Mouse (Mus musculus): Measurements from ENCODE around the gene Bmp8a. TPM values are rescaled to one million over a fixed set of nuclear protein-coding genes. Genes with fewer than 3 reads are reported as not detected.
"Not testable (repeated sequence)": the region's sequence is repeated elsewhere in the genome, so short reads cannot be mapped to it uniquely, and the experiment has no call there.

Bmp8a gene
- polyA plus RNA-seq, 1 experiment, result 0.21 TPM

DNA sequence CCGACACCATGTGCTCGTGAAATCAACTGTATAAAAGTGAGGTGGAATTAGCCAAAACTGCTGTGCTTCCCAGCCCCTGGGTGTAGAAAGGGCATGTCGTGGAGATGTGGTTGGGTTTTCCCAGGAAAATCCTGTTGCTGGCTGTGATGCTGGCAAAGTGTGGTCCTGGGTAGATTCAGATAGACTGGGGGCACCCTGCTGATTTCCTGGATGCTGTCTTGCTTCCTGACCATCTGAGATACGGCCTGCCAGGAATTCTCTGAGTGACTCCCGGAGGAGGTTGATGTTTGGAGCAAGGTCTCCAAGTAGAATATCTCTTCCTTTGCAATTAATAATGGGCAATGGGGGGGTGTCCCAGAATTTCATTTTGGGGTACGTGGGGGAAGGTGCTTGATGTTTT, 14.1 kb downstream of the Bmp8a start:
- Histone ChIP-seq H3K4me1 (ENCODE audit: control insufficient read depth, insufficient read depth, low read length) (peaks cover 4% of the 10 kb centered on the region; the same call in 1 of the 2 replicates), H3K27ac (ENCODE audit: insufficient read depth, low read length) (no peak overlapping the region), H3K4me3 (replicated peaks; ENCODE audit: insufficient read depth, low read depth, low read length) (no peak overlapping the region), H3K27me3 (ENCODE audit: control insufficient read depth, insufficient read depth, low read length) (no peaks in the 10 kb centered on the region)
- TF ChIP-seq CTCF (IDR thresholded peaks at IDR 0.05; ENCODE audit: borderline replicate concordance, insufficient read depth, low read depth, low read length), result no peak
- no peak for TF ChIP-seq POLR2A (IDR thresholded peaks at IDR 0.05; ENCODE audit: borderline replicate concordance, insufficient read depth, low read length)
- peak; percentile 40 to 68 for DNase-seq
- WGBS, result 19% methylated on average over 6 of the region's 6 CpGs

DNA sequence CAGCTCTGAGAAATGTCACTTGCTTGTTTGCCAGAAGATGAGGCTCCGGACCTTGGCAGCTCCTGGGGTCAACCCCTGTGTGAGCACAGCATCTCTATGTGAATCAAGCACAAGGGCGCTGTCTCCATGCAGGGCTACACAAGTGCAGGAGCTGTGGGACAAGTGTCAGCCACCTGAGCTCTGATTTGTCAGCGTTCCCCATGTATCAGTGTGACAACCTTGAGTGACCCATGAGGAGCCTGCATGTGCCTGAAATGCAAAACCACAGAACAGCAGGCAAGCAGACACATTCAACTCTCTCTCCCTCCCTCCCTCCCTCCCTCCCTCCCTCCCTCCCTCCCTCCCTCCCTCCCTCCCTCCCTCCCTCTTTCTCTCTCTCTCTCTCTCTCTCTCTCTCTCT, 15.4 kb downstream of the Bmp8a start:
- TF ChIP-seq POLR2A (IDR thresholded peaks at IDR 0.05; ENCODE audit: borderline replicate concordance, insufficient read depth, low read length), result no peak
- no peak for TF ChIP-seq CTCF (IDR thresholded peaks at IDR 0.05; ENCODE audit: borderline replicate concordance, insufficient read depth, low read depth, low read length)
- no peaks in the 10 kb centered on the region for H3K27me3 ChIP-seq (ENCODE audit: control insufficient read depth, insufficient read depth, low read length)
- H3K4me3 ChIP-seq (replicated peaks; ENCODE audit: insufficient read depth, low read depth, low read length), result no peak overlapping the region
- no peak for DNase-seq
- peaks cover 4% of the 10 kb centered on the region; the same call in 1 of the 2 replicates for H3K4me1 ChIP-seq (ENCODE audit: control insufficient read depth, insufficient read depth, low read length)
- WGBS, result 64% methylated on average over 3 of the region's 3 CpGs
- no peak overlapping the region for H3K27ac ChIP-seq (ENCODE audit: insufficient read depth, low read length)

DNA sequence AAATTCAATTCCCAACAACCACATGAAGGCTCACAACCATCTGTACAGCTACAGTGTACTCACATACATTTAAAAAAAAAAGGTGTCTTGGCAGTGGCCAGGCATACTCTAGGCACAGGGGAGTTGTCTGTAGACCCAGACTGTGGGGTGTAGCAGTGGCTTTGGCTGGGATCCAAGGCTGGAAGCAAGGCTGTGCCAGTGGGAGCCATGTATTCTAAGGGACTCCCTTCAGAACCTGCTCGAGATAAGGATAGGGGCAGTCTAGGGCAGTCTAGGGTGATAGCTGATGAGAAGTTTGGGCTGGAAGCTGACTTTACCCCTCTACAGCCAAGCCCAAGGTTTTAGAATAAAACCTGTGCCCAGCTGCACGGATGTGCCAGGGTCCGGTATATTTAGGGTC, 17.0 kb downstream of the Bmp8a start:
- H3K27me3 ChIP-seq (ENCODE audit: control insufficient read depth, insufficient read depth, low read length), result no peaks in the 10 kb centered on the region
- 62% methylated on average over 3 of the region's 3 CpGs for WGBS
- TF ChIP-seq POLR2A (IDR thresholded peaks at IDR 0.05; ENCODE audit: borderline replicate concordance, insufficient read depth, low read length) (no peak), CTCF (IDR thresholded peaks at IDR 0.05; ENCODE audit: borderline replicate concordance, insufficient read depth, low read depth, low read length) (no peak)
- H3K4me1 ChIP-seq (ENCODE audit: control insufficient read depth, insufficient read depth, low read length), result peaks cover 4% of the 10 kb centered on the region; the same call in 1 of the 2 replicates
- no peak overlapping the region for H3K27ac ChIP-seq (ENCODE audit: insufficient read depth, low read length)
- DNase-seq, result no peak
- no peak overlapping the region for H3K4me3 ChIP-seq (replicated peaks; ENCODE audit: insufficient read depth, low read depth, low read length)

DNA sequence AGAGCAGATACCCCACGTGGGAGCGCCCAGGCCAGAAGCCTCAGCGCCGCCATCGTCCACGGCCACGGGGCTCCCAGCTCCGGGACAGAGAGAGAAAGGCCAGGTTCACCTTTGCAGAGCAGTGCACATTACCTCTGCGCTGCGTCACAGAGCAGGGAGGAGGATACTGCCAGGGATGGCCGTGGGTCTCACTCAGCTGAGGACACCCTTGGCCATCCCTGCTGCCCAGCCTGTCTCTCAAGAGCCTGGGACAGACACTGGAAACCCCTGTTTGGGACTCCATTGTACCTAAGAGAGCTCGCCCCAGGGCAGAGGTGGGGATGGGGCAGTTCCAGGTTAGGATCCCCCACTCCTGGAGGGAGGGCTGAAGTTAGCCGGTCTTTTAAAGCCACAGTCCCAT, 19.5 kb downstream of the Bmp8a start, which contains the start of gene Oxct2a:
Gene Oxct2a (minus strand): TSS at position 101 of the 400 bp plus-strand sequence.
- WGBS, result 21% methylated on average over 13 of the region's 13 CpGs
- TF ChIP-seq CTCF (IDR thresholded peaks at IDR 0.05; ENCODE audit: borderline replicate concordance, insufficient read depth, low read depth, low read length) (no peak), POLR2A (IDR thresholded peaks at IDR 0.05; ENCODE audit: borderline replicate concordance, insufficient read depth, low read length) (no peak)

DNA sequence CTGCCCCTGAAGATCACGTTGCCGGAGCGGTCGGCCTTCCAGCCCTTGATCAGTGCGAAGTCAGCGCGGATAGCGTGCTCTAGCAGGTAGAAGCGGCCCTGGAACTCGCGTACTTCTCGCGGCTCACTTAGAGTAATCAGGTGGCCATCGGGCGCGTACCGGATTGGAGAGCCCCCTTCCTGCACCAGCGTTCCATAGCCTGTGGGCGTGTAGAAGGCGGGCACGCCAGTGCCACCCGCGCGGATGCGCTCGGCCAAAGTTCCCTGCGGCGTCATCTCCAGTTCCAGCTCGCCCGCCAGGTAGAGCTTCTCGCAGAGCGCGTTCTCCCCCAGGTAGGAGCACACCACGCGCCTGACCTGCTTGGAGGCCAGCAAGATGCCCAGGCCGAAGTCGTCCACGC, 20.1 kb downstream of the Bmp8a start:
- DNase-seq; H3K27me3 ChIP-seq (ENCODE audit: control insufficient read depth, insufficient read depth, low read length); H3K27ac ChIP-seq (ENCODE audit: insufficient read depth, low read length); H3K4me3 ChIP-seq (replicated peaks; ENCODE audit: insufficient read depth, low read depth, low read length); H3K4me1 ChIP-seq (ENCODE audit: control insufficient read depth, insufficient read depth, low read length): not testable (repeated sequence)
- 11% methylated on average over 28 of the region's 38 CpGs for WGBS

More for the DNA sequence above, 19.5 kb downstream of the Bmp8a start, which contains the start of gene Oxct2a:
- Histone ChIP-seq H3K27me3 (ENCODE audit: control insufficient read depth, insufficient read depth, low read length) (no peaks in the 10 kb centered on the region; the same call in 1 of the 2 replicates), H3K4me1 (ENCODE audit: control insufficient read depth, insufficient read depth, low read length) (no peaks in the 10 kb centered on the region; the same call in 1 of the 2 replicates), H3K27ac (ENCODE audit: insufficient read depth, low read length) (no peak within 1 kb of the TSS), H3K4me3 (replicated peaks; ENCODE audit: insufficient read depth, low read depth, low read length) (no peak within 1 kb of the TSS)
- DNase-seq, result no peak

DNA sequence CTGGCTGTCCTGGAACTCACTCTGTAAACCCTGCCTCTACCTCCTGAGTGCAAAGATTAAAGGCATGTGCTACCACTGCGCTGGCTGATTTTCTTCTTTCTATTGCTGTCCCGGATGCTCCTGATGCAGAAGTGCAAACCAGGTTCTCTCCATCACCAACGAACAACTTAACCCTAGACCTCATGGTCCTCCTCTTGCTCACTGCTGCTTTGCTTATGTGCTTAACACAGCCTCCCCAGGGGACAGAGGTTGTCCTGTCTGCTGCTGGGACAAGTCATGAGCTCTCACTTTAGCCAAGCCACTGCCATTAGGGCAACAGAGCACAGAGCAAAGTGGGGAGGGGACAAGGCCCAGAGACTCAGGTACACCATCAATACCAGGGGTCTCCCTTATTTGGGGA, 28.6 kb downstream of the Bmp8a start:
- WGBS, result 83% methylated on average over 3 of the region's 3 CpGs
- no peak for DNase-seq
- Histone ChIP-seq H3K27ac (ENCODE audit: insufficient read depth, low read length) (no peak overlapping the region), H3K4me3 (replicated peaks; ENCODE audit: insufficient read depth, low read depth, low read length) (no peak overlapping the region), H3K4me1 (ENCODE audit: control insufficient read depth, insufficient read depth, low read length) (no peaks in the 10 kb centered on the region), H3K27me3 (ENCODE audit: control insufficient read depth, insufficient read depth, low read length) (no peaks in the 10 kb centered on the region)
- TF ChIP-seq CTCF (IDR thresholded peaks at IDR 0.05; ENCODE audit: borderline replicate concordance, insufficient read depth, low read depth, low read length), result no peak
- no peak for TF ChIP-seq POLR2A (IDR thresholded peaks at IDR 0.05; ENCODE audit: borderline replicate concordance, insufficient read depth, low read length)

DNA sequence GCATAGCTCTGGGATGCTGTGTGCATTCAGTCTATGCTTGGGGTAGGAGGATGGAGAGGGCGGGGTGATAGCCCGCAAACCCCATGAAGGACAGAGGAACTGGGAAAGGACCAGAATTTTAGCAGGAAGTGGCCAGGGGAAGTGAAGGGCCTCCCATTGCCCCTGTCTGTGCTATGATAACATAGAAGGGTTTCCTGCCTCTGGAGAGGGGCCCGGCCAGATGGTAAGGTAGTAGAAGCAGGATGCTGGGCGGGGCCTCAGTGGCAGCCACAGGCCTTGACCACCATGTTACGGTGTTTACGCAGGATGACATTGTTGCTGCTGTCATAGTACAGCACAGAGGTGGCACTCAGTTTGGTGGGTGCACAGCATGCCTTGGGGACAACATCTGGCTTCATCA, 30.0 kb downstream of the Bmp8a start:
- DNase-seq, result no peak
- Histone ChIP-seq H3K27ac (ENCODE audit: insufficient read depth, low read length) (no peak overlapping the region), H3K4me3 (replicated peaks; ENCODE audit: insufficient read depth, low read depth, low read length) (no peak overlapping the region), H3K4me1 (ENCODE audit: control insufficient read depth, insufficient read depth, low read length) (no peaks in the 10 kb centered on the region), H3K27me3 (ENCODE audit: control insufficient read depth, insufficient read depth, low read length) (no peaks in the 10 kb centered on the region)
- 92% methylated on average over 6 of the region's 6 CpGs for WGBS
- no peak for TF ChIP-seq CTCF (IDR thresholded peaks at IDR 0.05; ENCODE audit: borderline replicate concordance, insufficient read depth, low read depth, low read length)
- no peak for TF ChIP-seq POLR2A (IDR thresholded peaks at IDR 0.05; ENCODE audit: borderline replicate concordance, insufficient read depth, low read length)

DNA sequence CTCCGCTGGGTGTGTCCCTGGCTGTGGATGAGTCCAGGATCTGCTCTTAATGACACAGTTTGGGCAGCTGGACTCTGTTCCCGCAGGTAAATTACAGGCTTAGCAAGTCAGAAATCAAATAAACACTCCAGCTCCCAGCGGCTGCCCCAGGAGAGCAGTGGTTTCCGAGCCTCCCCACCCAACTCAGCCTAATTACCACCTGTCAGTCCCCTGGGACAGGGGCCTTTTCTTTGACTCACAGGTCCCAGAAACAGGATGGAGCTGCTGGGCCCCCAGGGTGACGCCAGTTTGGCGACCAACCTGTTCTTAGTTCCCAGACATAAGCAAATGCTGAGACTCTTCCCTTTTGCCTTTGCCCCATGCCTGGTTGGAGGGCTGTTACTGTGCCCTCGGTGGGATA, 31.2 kb downstream of the Bmp8a start:
- TF ChIP-seq POLR2A (IDR thresholded peaks at IDR 0.05; ENCODE audit: borderline replicate concordance, insufficient read depth, low read length) (no peak), CTCF (IDR thresholded peaks at IDR 0.05; ENCODE audit: borderline replicate concordance, insufficient read depth, low read depth, low read length) (no peak)
- WGBS, result 91% methylated on average over 7 of the region's 7 CpGs
- no peak overlapping the region for H3K27ac ChIP-seq (ENCODE audit: insufficient read depth, low read length)
- no peak overlapping the region for H3K4me3 ChIP-seq (replicated peaks; ENCODE audit: insufficient read depth, low read depth, low read length)
- no peaks in the 10 kb centered on the region for H3K27me3 ChIP-seq (ENCODE audit: control insufficient read depth, insufficient read depth, low read length)
- no peak for DNase-seq
- no peaks in the 10 kb centered on the region for H3K4me1 ChIP-seq (ENCODE audit: control insufficient read depth, insufficient read depth, low read length)
